Mouse (Mus musculus) heart, embryonic 16.5 days (tissue): ENCODE data around the gene Dnaic1. TPM values are rescaled to one million over a fixed set of nuclear protein-coding genes. Genes with fewer than 3 reads are reported as not detected.
"Not testable (repeated sequence)": the region's sequence is repeated elsewhere in the genome, so short reads cannot be mapped to it uniquely, and the experiment has no call there.

ENCODE experiments used
- ATAC-seq: fragments of 200-750 bp; cut with Nextera tagmentation; replicated peaks from 2 replicates; pipeline ENCODE4 v1.8.0; 2017; ENCODE audit warnings: moderate number of reproducible peaks; ENCODE audit not compliant: insufficient read depth, low FRiP score; ENCODE audit errors: extremely low read depth
- H3K27ac ChIP-seq: fragments of 300-500 bp; sonication (generic); 2 replicates; pipeline ENCODE4 v1.5.1; 2014; ENCODE audit warnings: mild to moderate bottlenecking, low read length, control low read depth, moderate library complexity
- H3K27me3 ChIP-seq: fragments of 300-500 bp; sonication (generic); 2 replicates; pipeline ENCODE4 v1.6.1; 2014; ENCODE audit warnings: low read length, mixed read lengths; ENCODE audit not compliant: control insufficient read depth, insufficient read depth
- H3K36me3 ChIP-seq: fragments of 300-500 bp; sonication (generic); 2 replicates; pipeline ENCODE4 v1.6.1; 2014; ENCODE audit not compliant: control insufficient read depth, insufficient read depth
- H3K4me1 ChIP-seq: fragments of 300-500 bp; sonication (generic); 2 replicates; pipeline ENCODE4 v1.6.1; 2014; ENCODE audit warnings: low read length, mixed read lengths; ENCODE audit not compliant: control insufficient read depth, insufficient read depth
- H3K4me2 ChIP-seq: fragments of 300-500 bp; sonication (generic); 2 replicates; pipeline ENCODE4 v1.6.1; 2014; ENCODE audit warnings: low read depth, mild to moderate bottlenecking, control low read depth, low read length
- H3K4me3 ChIP-seq: fragments of 300-500 bp; sonication (generic); 2 replicates; pipeline ENCODE4 v1.5.1; 2014; ENCODE audit warnings: mild to moderate bottlenecking, control low read depth, low read length
- H3K9ac ChIP-seq: fragments of 300-500 bp; sonication (generic); 2 replicates; pipeline ENCODE4 v1.6.1; 2014; ENCODE audit warnings: low read length, control low read depth
- H3K9me3 ChIP-seq: fragments of 300-500 bp; sonication (generic); replicated peaks from 2 replicates; pipeline ENCODE4 v1.6.1; 2016; ENCODE audit warnings: low read length; ENCODE audit not compliant: control insufficient read depth
- WGBS: fragments of 180-500 bp; shearing (Covaris S2); extraction: QIAGEN DNeasy Blood & Tissue Kit; methylation state at CpG from one replicate; pipeline ENCODE4 v1.1.7; 2014; 5-methylcytosine and 5-hydroxymethylcytosine counted together
- polyA plus RNA-seq: library from polyadenylated mRNA; unstranded; fragments of >200 nt; fragmentation: Nextera tagmentation; extraction: Ambion mirVana; gene quantifications from 2 replicates; pipeline ENCODE4 v1.2.1, GENCODE M21; 2015

Gene Dnaic1
- polyA plus RNA-seq, 1 experiment from 2014 or later = 2.6 TPM

- Histone ChIP-seq H3K27me3 (peaks cover 15% of the 10 kb centered on the region), H3K4me1 (peaks cover 17% of the 10 kb centered on the region), H3K4me2 (no peak overlapping the region), H3K9ac (no peak overlapping the region), H3K36me3 (no peaks in the 10 kb centered on the region), H3K4me3 (no peak overlapping the region), H3K9me3 (no peaks in the 10 kb centered on the region), H3K27ac (no peak overlapping the region)
- 62% methylated on average over 19 of the region's 19 CpGs for WGBS
- ATAC-seq = no peak
Observed at GRCm38 (mm10) chr4:41673186-41673585, 103.6 kb downstream of the Dnaic1 start.

DNA sequence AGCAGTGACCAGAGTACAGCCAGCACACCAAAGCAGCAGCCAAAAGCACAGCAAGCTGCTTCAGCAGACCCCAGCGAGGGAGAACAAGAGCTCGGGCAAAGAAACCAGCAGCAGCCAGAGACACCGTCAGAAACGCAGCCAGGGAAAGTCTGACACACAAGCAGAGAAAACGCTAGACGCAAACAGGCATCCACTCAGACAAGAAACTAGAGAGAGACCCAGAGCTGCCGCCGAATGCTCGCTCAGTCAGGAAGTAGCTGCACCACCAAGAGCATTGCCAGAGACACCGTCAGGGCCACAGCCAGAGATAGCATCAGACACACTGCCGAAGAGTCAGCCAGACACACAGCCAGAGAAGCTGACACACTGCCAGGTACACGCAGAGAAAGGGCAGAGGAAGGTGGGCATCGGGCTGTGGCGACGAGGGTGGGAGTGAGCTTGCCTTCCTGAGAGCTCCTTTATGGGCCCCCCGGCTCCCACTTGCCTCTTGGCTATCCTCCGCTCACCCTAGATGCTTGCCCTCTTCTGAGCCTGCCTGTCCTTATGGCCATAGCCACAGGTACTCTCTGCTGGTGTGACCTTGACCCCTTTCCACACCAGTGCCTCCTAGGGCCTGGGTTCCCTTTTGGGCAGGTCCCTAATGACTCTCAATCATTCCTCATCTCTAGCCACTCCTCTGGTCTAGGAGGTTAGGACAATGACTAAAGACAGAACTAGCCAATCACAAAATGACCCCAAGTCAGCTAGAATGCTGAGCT lies 106.9 kb downstream of the Dnaic1 start:
- Histone ChIP-seq H3K36me3 (no peaks in the 10 kb centered on the region), H3K4me2 (peak overlapping the region; percentile 6; the same call in 1 of the 2 replicates), H3K4me1 (peaks cover 26% of the 10 kb centered on the region), H3K4me3 (no peak overlapping the region), H3K9me3 (no peaks in the 10 kb centered on the region), H3K9ac (peak overlapping the region; percentile 47; the same call in 1 of the 2 replicates), H3K27ac (peak overlapping the region; percentile 28), H3K27me3 (peaks cover 11% of the 10 kb centered on the region; the same call in 1 of the 2 replicates)
- 36% methylated on average over 17 of the region's 17 CpGs for WGBS
- ATAC-seq = no peak

DNA sequence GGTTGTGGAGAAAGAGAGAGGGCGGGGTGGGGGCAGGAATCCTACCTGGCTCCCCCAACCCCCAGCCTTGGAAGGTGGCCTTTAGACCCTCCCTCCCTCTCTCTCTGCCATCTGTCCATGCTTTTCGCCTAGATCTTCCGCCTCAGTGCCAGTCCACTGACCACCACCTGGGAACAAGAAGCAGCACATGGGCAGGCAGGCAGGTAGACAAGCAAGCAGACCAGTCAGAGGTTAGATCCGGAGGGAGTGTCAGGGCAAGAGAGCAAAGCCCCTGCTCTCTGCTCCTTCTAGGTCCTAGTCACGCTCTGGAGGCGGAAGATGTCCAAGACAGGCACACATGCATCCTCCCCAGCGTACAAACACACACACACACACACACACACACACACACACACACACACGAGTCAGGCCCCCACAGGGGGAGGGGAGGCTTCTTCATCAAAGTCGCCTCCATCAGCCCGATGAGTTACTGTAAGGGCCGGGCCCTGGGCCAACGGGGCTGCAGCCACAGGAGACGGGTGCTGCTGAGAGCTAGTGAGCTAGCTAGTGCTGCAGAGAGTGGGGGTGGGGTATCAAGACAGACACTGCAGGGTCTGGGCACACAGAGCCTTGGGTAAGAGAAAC lies 107.5 kb downstream of the Dnaic1 start:
- WGBS = 41% methylated on average over 13 of the region's 13 CpGs
- no peak overlapping the region for H3K9ac ChIP-seq

DNA sequence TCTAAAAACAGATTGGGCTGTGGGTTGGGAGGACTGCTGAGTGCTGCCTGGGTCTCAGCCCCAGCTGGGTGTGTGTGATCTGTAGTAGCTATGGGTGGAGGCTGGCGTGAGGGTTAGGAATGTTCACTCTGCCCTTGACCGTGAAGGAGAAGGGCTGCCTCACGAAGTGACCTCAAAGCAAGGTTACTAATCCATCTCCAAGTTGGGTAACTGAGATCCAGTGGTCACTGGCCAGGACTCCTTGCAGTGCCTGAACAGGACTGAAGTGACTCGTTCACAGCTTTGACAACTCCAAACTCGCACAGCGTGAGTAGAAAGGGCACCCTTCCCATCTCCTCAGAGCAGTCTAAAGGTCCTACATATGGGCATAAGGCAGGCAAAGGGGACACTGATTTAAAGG lies 109.3 kb downstream of the Dnaic1 start:
- Histone ChIP-seq H3K27ac (no peak overlapping the region), H3K4me3 (no peak overlapping the region), H3K9me3 (no peaks in the 10 kb centered on the region), H3K4me2 (no peak overlapping the region), H3K36me3 (no peaks in the 10 kb centered on the region), H3K4me1 (peaks cover 27% of the 10 kb centered on the region), H3K9ac (0 out of 2 replicates have a peak overlapping the region, but pooled peaks have one; percentile 26), H3K27me3 (peaks cover 6% of the 10 kb centered on the region)
- 44% methylated on average over 6 of the region's 6 CpGs for WGBS
- no peak for ATAC-seq

More for the DNA sequence above, 107.5 kb downstream of the Dnaic1 start:
- H3K27me3 ChIP-seq = peaks cover 8% of the 10 kb centered on the region
- no peaks in the 10 kb centered on the region for H3K9me3 ChIP-seq
- H3K4me1 ChIP-seq = peaks cover 26% of the 10 kb centered on the region
- no peak overlapping the region for H3K27ac ChIP-seq
- no peak overlapping the region for H3K4me3 ChIP-seq
- ATAC-seq = peak; percentile 61
- H3K36me3 ChIP-seq = no peaks in the 10 kb centered on the region
- 0 out of 2 replicates have a peak overlapping the region, but pooled peaks have one; percentile 5 for H3K4me2 ChIP-seq

DNA sequence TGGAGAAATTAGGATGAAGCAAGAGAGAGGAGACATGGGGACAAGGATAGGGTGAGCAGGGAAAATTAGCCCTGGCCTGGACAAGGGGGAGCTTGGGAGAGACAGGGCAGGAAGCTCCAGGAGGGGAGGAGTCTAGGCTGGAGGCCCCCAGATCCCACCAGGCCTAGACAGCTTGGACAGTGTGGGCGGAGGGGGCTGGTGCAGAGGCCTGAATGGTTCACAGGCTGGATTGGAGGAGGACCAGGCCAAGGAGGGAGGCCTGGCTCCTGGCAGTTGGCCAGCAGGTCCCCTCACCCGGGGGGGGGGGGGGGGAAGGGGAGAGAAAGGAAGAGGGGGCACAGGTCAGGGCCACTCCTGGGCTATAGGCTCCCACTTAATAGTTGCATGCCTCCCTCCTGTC lies 109.7 kb downstream of the Dnaic1 start:
- Histone ChIP-seq H3K9me3 (no peaks in the 10 kb centered on the region), H3K27ac (no peak overlapping the region), H3K36me3 (no peaks in the 10 kb centered on the region), H3K9ac (peak overlapping the region; percentile 26; the same call in 1 of the 2 replicates), H3K4me2 (no peak overlapping the region), H3K4me3 (no peak overlapping the region), H3K27me3 (peaks cover 4% of the 10 kb centered on the region), H3K4me1 (peaks cover 27% of the 10 kb centered on the region)
- WGBS = 44% methylated on average over 1 of the region's 2 CpGs
- ATAC-seq = no peak

GRCm38 (mm10) chr4:41681176-41681575 lies 111.6 kb downstream of the Dnaic1 start:
- Histone ChIP-seq H3K4me1 (peaks cover 24% of the 10 kb centered on the region), H3K27me3 (peaks cover 4% of the 10 kb centered on the region), H3K4me2 (no peak overlapping the region), H3K9me3 (no peaks in the 10 kb centered on the region), H3K9ac (no peak overlapping the region), H3K27ac (no peak overlapping the region), H3K36me3 (no peaks in the 10 kb centered on the region), H3K4me3 (no peak overlapping the region)
- 64% methylated on average over 4 of the region's 4 CpGs for WGBS
- no peak for ATAC-seq

- Histone ChIP-seq H3K27me3 (peaks cover 4% of the 10 kb centered on the region), H3K9ac (no peak overlapping the region), H3K27ac (no peak overlapping the region), H3K36me3 (no peaks in the 10 kb centered on the region), H3K4me3 (no peak overlapping the region), H3K4me1 (peaks cover 17% of the 10 kb centered on the region), H3K9me3 (no peaks in the 10 kb centered on the region), H3K4me2 (no peak overlapping the region)
- 63% methylated on average over 10 of the region's 10 CpGs for WGBS
- no peak for ATAC-seq
Observed at GRCm38 (mm10) chr4:41681947-41682346, 112.4 kb downstream of the Dnaic1 start.

DNA sequence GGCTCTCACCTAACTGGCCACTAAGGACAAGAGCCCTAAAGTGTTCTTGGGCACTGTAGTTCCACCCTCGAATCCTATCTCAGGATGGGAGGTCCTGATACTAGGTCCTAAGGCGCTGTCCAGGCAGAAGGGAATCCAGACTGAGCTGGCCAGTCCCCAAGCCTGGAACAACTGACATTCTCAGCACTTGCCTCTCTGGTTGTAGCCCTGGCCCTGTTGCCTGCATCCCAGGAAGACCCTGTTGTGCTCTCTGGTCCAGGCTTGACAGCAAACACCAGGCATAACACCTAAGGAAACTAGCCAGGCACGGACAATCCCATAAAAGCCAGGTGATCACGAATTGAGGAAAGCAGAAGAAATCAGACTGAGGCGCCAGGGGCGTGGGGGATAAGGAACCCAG lies 113.2 kb downstream of the Dnaic1 start:
- Histone ChIP-seq H3K4me2 (no peak overlapping the region), H3K9me3 (no peaks in the 10 kb centered on the region), H3K4me3 (no peak overlapping the region), H3K9ac (no peak overlapping the region), H3K27ac (no peak overlapping the region), H3K27me3 (peaks cover 4% of the 10 kb centered on the region), H3K36me3 (no peaks in the 10 kb centered on the region), H3K4me1 (peaks cover 12% of the 10 kb centered on the region)
- WGBS = 34% methylated on average over 6 of the region's 6 CpGs
- ATAC-seq = no peak

DNA sequence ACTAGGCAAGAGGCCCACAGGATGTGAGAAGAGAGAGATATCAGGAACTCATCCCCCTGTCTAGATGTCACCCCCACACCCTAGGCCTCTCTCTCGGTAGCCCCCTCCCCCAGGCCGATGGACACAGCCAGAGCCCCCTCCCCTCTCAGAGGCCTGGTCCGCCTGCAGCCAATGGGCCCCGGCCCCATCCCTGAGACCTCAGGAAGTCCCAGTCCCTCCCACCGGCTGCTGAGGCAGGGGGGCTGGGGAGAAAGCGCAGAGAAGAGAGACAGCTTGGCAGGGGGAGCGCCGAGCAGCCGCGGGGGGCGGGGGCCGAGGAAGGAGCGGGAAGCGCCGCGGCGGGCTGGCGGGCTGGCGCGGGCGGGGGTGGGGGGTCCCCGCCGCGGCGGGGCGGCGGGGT lies 113.7 kb downstream of the Dnaic1 start:
- H3K27ac ChIP-seq, H3K36me3 ChIP-seq, ATAC-seq, H3K9me3 ChIP-seq, H3K9ac ChIP-seq, H3K27me3 ChIP-seq: not testable (repeated sequence)
- peak overlapping the region; percentile 44 for H3K4me2 ChIP-seq
- H3K4me1 ChIP-seq = peaks cover 12% of the 10 kb centered on the region
- peak overlapping the region; percentile 24 for H3K4me3 ChIP-seq
- 0% methylated on average over 1 of the region's 27 CpGs for WGBS
